34 mouse cellular contexts compared by ENCODE assay signal in the genomic region with DNA sequence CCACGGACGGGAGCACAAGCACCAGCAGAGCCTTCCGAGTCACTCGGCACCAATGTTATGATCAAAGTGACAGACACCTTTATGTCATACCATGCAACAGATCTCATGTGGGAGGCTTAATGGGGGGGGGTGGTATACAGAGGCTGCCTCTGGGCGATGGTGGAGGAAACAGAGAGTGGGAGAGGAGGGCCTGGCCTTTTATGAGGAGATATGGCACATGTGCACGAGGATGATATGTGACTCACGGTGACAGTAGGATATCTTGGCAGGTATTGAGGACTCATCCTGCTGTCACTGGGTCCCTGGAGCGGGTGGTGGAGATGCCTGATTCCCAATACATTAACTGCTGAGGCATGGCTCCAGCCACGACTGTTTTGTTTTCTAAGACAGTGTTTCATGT. TPM values are rescaled to one million over a fixed set of nuclear protein-coding genes. Genes with fewer than 3 reads are reported as not detected.
"Had no signal": no experiment of that assay in that cellular context is flagged by ENCODE, and none has a peak within 500 bp of the region (broad histone marks: within the 10 kb centered on the region; RNA-seq: fewer than 3 reads in every experiment).

No protein-coding gene starts in this region.

- H3K36me3 ChIP-seq: heart, embryonic 10.5 days; heart, embryonic 12.5 days; hindbrain, embryonic 10.5 days; hindbrain, embryonic 12.5 days; hindbrain, embryonic 15.5 days; kidney, embryonic 15.5 days; limb, embryonic 13.5 days; limb, embryonic 15.5 days; liver, embryonic 15.5 days had no signal

- H3K4me1 ChIP-seq: heart, embryonic 10.5 days; heart, embryonic 12.5 days; hindbrain, embryonic 12.5 days; hindbrain, embryonic 15.5 days; kidney, embryonic 15.5 days; limb, embryonic 13.5 days; limb, embryonic 15.5 days; liver, embryonic 15.5 days had no signal

- DNase-seq: gastrocnemius, adult 2 months; gastrocnemius, postnatal 10 days; gastrocnemius, postnatal 25 days; heart, adult 18-20 months; heart, postnatal 10 days; heart, postnatal 4 days; kidney, adult 11 months; kidney, adult 2 months; kidney, adult 9 months; kidney, postnatal 10 days; kidney, postnatal 36 days had no signal

- H3K4me3 ChIP-seq: gastrocnemius, adult 2 months; heart, embryonic 10.5 days; heart, embryonic 12.5 days; hindbrain, embryonic 10.5 days; hindbrain, embryonic 12.5 days; hindbrain, embryonic 15.5 days; kidney, embryonic 15.5 days; left cerebral cortex, adult 2 months; limb, embryonic 13.5 days; limb, embryonic 15.5 days; liver, embryonic 15.5 days had no signal

- H3K27me3 ChIP-seq: hindbrain, embryonic 12.5 days; hindbrain, embryonic 15.5 days; kidney, embryonic 15.5 days; limb, embryonic 13.5 days; limb, embryonic 15.5 days; liver, embryonic 15.5 days had no signal

- H3K9me3 ChIP-seq: heart, embryonic 10.5 days; heart, embryonic 12.5 days; hindbrain, embryonic 10.5 days; hindbrain, embryonic 12.5 days; hindbrain, embryonic 15.5 days; kidney, embryonic 15.5 days; limb, embryonic 13.5 days; limb, embryonic 15.5 days; liver, embryonic 15.5 days had no signal

- H3K9ac ChIP-seq: heart, embryonic 12.5 days; hindbrain, embryonic 12.5 days; hindbrain, embryonic 15.5 days; kidney, embryonic 15.5 days; limb, embryonic 13.5 days; limb, embryonic 15.5 days; liver, embryonic 15.5 days had no signal

- H3K27ac ChIP-seq: gastrocnemius, adult 2 months; heart, embryonic 10.5 days; hindbrain, embryonic 10.5 days; hindbrain, embryonic 12.5 days; hindbrain, embryonic 15.5 days; hindbrain, postnatal 0 days; kidney, embryonic 15.5 days; left cerebral cortex, adult 2 months; limb, embryonic 13.5 days; limb, embryonic 15.5 days; liver, embryonic 15.5 days had no signal

- H3K4me2 ChIP-seq: heart, embryonic 12.5 days; hindbrain, embryonic 12.5 days; hindbrain, embryonic 15.5 days; kidney, embryonic 15.5 days; limb, embryonic 13.5 days; limb, embryonic 15.5 days; liver, embryonic 15.5 days had no signal

- ATAC-seq: hindbrain, postnatal 0 days; intestine, embryonic 16.5 days had no signal

RNA-seq across cellular contexts. Expression of a gene that starts 14.4 kb away (rescaled TPM):
- total RNA-seq: hindbrain, postnatal 0 days had no signal
- polyA plus RNA-seq: heart, embryonic 10.5 days; heart, embryonic 12.5 days; heart, embryonic 14.5 days; hindbrain, embryonic 15.5 days; limb, embryonic 11.5 days; limb, embryonic 13.5 days had no signal

RNA-seq across cellular contexts. Expression of a gene that starts 29.0 kb away (rescaled TPM):
- total RNA-seq: gastrocnemius, adult 2 months; gastrocnemius, postnatal 10 days; gastrocnemius, postnatal 25 days; gastrocnemius, postnatal 4 days; granulocyte monocyte progenitor cell, adult 5-6 weeks; heart, adult 18-20 months; heart, adult 8-10 months; heart, postnatal 10 days; heart, postnatal 25 days; heart, postnatal 4 days; hindbrain, postnatal 0 days; layer of hippocampus, adult 18-20 months; layer of hippocampus, postnatal 10 days; layer of hippocampus, postnatal 25 days; left cerebral cortex, adult 2 months had no signal
- polyA plus RNA-seq: heart, embryonic 10.5 days; heart, embryonic 12.5 days; heart, embryonic 14.5 days; heart, embryonic 16.5 days; hindbrain, embryonic 12.5 days; hindbrain, embryonic 15.5 days; hindbrain, postnatal 0 days; intestine, embryonic 14.5 days; intestine, embryonic 16.5 days; kidney, embryonic 15.5 days; limb, embryonic 11.5 days; limb, embryonic 13.5 days; limb, embryonic 15.5 days; liver, embryonic 15.5 days had no signal
